Mouse (Mus musculus): ENCODE data around the gene F930015N05Rik. TPM values are rescaled to one million over a fixed set of nuclear protein-coding genes. Genes with fewer than 3 reads are reported as not detected.

Gene F930015N05Rik
- not detected for polyA plus RNA-seq (2017; shearing (Covaris generic))

GRCm38 (mm10) chr11:64436412-64436727, at the start of gene F930015N05Rik:
Gene F930015N05Rik (minus strand): TSS chr11:64436653.
- no peak for ATAC-seq

GRCm38 (mm10) chr11:64481445-64481844, 45.0 kb upstream of the F930015N05Rik start:
- no peak for ATAC-seq

GRCm38 (mm10) chr11:64473679-64474078, 37.2 kb upstream of the F930015N05Rik start:
- no peak for ATAC-seq

DNA sequence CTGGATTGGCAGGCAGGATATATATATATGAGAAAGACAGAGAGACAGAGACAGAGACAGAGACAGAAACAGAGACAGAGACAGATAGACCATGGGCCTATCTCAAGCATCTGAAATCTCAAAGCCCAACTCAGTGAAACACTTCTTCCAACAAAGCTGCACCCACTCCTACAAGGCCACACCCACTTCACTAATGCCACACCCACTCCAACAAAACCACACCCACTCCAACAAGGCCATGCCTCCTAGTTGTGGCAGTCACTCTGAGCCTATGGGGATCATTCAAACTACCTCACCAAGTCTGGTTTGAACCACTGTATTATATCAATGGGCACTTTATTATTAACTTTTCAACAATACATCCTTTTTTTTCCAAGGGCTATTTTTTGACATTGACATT, 34.2 kb upstream of the F930015N05Rik start:
- no peak for ATAC-seq

- ATAC-seq, result no peak
Measured at GRCm38 (mm10) chr11:64468737-64469136, 32.3 kb upstream of the F930015N05Rik start.

DNA sequence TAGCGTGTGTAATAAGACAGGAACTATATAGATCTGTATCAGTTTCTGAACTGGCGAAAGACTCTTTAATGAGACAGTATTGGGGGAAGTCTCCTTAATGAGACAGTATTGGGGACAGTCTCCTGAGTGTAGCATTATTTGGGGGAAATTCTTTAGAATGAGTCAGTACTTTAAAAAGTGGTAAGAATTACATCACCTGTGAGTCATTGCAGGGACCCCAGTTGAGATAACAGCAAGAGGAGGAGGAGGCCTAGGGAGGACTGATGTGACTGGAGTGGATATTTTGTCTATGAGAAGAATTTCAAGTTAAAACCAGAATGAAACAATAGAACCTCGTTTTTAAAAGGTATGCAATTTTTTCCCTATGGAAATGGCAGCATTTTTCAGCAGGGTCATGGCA, 25.3 kb upstream of the F930015N05Rik start:
- no peak for ATAC-seq

GRCm38 (mm10) chr11:64448586-64449315, 12.3 kb upstream of the F930015N05Rik start:
- no peak for ATAC-seq

GRCm38 (mm10) chr11:64445227-64445626, 8.8 kb upstream of the F930015N05Rik start:
- ATAC-seq, result no peak

- ATAC-seq, result no peak
Measured at GRCm38 (mm10) chr11:64442701-64443100, 6.2 kb upstream of the F930015N05Rik start.

DNA sequence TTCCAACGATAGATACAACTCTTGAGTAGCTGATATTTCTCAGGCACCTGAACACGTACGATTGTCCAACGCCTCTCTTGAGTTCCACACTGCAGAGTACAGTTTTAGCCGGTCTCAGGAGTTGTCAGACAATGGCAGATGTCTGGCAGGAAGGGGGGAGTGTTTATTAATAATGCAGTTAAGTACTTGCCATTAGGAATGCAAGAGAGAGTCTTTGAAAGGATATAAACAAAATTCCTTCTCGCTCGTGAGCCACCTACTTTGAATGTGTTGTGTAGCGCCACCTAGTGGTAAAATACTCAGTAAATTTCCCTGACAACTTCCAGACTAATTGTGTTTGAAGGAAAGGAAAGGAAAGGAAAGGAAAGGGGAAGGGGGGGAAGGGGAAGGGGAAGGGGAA, 5.7 kb upstream of the F930015N05Rik start:
- no peak for ATAC-seq

- no peak for ATAC-seq
Measured at GRCm38 (mm10) chr11:64438909-64439308, 2.5 kb upstream of the F930015N05Rik start.

DNA sequence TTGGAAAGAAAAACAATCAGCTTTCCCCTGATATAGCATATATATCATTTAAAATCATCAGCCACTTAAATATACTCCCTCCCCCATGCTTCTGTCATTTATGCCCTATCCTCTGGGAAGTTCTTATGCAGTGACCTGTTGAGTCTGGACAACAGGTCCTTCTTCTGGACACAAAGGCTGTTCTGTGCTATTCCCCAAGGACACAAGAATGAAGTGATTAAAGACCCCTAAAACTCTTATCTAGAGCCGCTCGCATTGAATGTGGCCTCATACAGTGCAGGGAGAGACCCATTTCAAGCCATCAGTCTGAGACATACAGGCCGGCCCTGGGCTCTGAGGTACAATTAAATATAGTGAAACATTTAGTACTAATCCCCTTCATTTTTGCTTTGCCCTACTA, 1.3 kb upstream of the F930015N05Rik start:
- ATAC-seq, result no peak

- ATAC-seq, result no peak
Measured at GRCm38 (mm10) chr11:64436791-64437298, 392 bp upstream of the F930015N05Rik start.

GRCm38 (mm10) chr11:64435546-64436411, 674 bp downstream of the F930015N05Rik start:
- ATAC-seq, result no peak

GRCm38 (mm10) chr11:64434611-64435545, 1.6 kb downstream of the F930015N05Rik start, which contains the start of gene Hs3st3a1:
Gene Hs3st3a1 (plus strand): TSS chr11:64435332.
- no peak for ATAC-seq

- ATAC-seq, result no peak
Measured at GRCm38 (mm10) chr11:64418969-64419368, 17.5 kb downstream of the F930015N05Rik start.

DNA sequence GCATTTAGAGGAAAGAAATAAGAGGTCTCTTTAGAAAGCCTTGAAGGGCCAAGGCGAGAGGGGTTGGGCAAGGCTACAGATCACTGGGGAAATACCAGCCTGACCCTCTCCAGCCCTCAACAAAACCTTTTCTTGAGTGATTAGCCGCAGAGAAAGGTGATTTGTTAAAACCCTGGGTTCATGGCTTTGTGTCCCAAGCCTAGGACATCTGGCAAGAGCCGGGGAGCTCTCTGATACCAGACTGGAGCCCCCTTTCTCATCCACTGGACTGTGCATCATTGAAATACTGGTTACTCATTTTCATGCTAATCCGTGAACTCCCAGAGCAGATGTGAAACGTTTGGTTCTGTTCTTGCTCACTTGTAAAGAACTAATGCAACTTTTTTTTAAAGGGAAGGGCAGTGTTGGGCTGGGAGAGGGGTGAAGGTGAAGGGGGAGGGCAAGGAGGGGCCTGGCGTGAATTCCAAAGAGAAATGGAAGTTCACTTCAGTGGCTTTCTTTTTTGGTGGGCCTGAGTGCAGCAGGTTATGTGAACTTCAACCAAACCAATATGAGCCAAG, 35.8 kb downstream of the F930015N05Rik start:
- no peak for ATAC-seq

GRCm38 (mm10) chr11:64397612-64398011, 38.8 kb downstream of the F930015N05Rik start:
- ATAC-seq, result no peak

- ATAC-seq, result no peak
Measured at GRCm38 (mm10) chr11:64396949-64397348, 39.5 kb downstream of the F930015N05Rik start.

- no peak for ATAC-seq
Measured at GRCm38 (mm10) chr11:64396331-64396881, 40.0 kb downstream of the F930015N05Rik start.

- no peak for ATAC-seq
Measured at GRCm38 (mm10) chr11:64386333-64386732, 50.1 kb downstream of the F930015N05Rik start.
